In genomic region chrX:36226577-36226976, GRCm38 (mm10) we compare ENCODE assay signal across 9 mouse cellular contexts. TPM values are rescaled to one million over a fixed set of nuclear protein-coding genes. Genes with fewer than 3 reads are reported as not detected.
A peak's percentile ranks its signal among the peaks of the same experiment; 100 is the strongest.
DNase-seq lines count a peak whose midpoint lies in the region; ATAC-seq and TF ChIP-seq lines count a peak whose summit lies in the region.
"Had no signal": no experiment of that assay in that cellular context is flagged by ENCODE, and none has a peak within 500 bp of the region (broad histone marks: within the 10 kb centered on the region; RNA-seq: fewer than 3 reads in every experiment).

No protein-coding gene starts in this region.

- no peak overlapping the region for H3K27ac ChIP-seq in liver, postnatal 0 days (ENCODE audit: low read depth)
- H3K27ac ChIP-seq: heart, embryonic 15.5 days had no signal

- H3K4me3 ChIP-seq in liver, postnatal 0 days (ENCODE audit: low read depth, low read length) = no peak overlapping the region
- H3K4me3 ChIP-seq: heart, embryonic 15.5 days had no signal

- 44% methylated on average over 2 of the region's 2 CpGs for WGBS in liver, postnatal 0 days (ENCODE audit: insufficient replicate concordance)

- no peaks in the 10 kb centered on the region for H3K4me1 ChIP-seq in liver, postnatal 0 days (ENCODE audit: insufficient read depth)
- H3K4me1 ChIP-seq: heart, embryonic 15.5 days had no signal

- H3K9ac ChIP-seq in liver, postnatal 0 days (replicated peaks) = no peak overlapping the region
- H3K9ac ChIP-seq: heart, embryonic 15.5 days had no signal

- no peaks in the 10 kb centered on the region for H3K27me3 ChIP-seq in liver, postnatal 0 days (ENCODE audit: insufficient read depth, low read length)
- H3K27me3 ChIP-seq: heart, embryonic 15.5 days had no signal

- H3K36me3 ChIP-seq in liver, postnatal 0 days (replicated peaks; ENCODE audit: insufficient read depth, low read length) = no peaks in the 10 kb centered on the region
- H3K36me3 ChIP-seq: heart, embryonic 15.5 days had no signal

- H3K4me2 ChIP-seq in liver, postnatal 0 days (ENCODE audit: low read depth, low read length) = no peak overlapping the region
- H3K4me2 ChIP-seq: heart, embryonic 15.5 days had no signal

- peak; percentile 10 for DNase-seq in cerebellum, adult 11 months
- DNase-seq in ovary, postnatal 36 days (ENCODE audit: low spot score) = peak; percentile 36
- DNase-seq in ovary, adult 18-20 months (ENCODE audit: low spot score) = no peak
- DNase-seq in embryo, embryonic 10.5 days (ENCODE audit: low spot score) = peak; percentile 60
- DNase-seq in kidney, postnatal 25 days = peak; percentile 46 to 69
- peak; percentile 30 for DNase-seq in liver, postnatal 0 days
- DNase-seq in right cerebral cortex, postnatal 4 days = peak; percentile 46

- no peaks in the 10 kb centered on the region for H3K9me3 ChIP-seq in liver, postnatal 0 days (ENCODE audit: low read length)
- H3K9me3 ChIP-seq: heart, embryonic 15.5 days had no signal

- TF ChIP-seq CTCF in liver, postnatal 0 days (IDR thresholded peaks at IDR 0.05; ENCODE audit: low read depth) = peak; percentile 64

- TF ChIP-seq EP300 in liver, postnatal 0 days (IDR thresholded peaks at IDR 0.05; ENCODE audit: low read depth) = no peak

- ATAC-seq in cerebellum, adult (ENCODE audit: insufficient number of reproducible peaks, low FRiP score, low TSS enrichment) = no peak
- no peak for ATAC-seq in liver, postnatal 0 days

RNA-seq across cellular contexts. Expression of gene Zcchc12, which starts 30.9 kb away (rescaled TPM):
- 0.07 TPM in 1 of 2 replicates, not detected in the other for polyA plus RNA-seq in liver, postnatal 0 days (2015; fragmentation: Nextera tagmentation; extraction: Ambion mirVana)
